Mouse (Mus musculus): ENCODE results near the gene Rpa1.
"Not testable (repeated sequence)": the region's sequence is repeated elsewhere in the genome, so short reads cannot be mapped to it uniquely, and the experiment has no call there.

Gene Rpa1

DNA sequence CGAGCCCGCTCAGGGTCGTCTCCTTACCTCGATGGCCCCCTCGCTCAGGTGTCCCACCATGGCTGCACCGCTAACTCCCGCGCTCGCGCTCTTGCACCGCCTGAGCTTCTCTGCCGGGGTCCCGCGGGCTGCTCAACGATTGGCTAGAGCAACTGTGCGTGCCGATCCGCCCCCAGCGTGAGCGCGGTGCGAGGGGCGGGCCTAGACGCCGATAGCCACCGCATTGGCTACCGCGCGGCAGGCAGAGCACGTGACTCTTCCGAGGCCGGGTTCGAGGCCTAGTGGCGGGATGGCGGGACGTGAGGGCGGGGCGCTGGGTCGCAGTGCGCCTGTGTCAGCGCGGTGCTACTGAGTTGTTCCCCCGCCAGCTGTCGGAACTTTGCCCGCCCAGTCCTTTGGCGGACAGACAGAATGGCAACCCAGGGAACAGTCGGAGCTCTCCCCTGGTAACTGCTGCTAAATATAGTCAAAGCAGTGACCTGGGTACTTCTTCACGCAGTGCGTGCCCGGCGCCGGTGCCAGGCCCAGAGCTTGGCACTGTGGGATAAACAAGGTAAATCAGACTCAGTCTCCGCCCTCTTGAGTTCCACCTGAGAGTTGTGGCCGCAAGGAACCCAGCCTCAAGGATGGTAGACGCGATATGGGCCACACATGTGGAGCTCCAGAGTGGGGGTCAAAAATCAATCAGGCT is at the start of gene Rpa1, which contains the start of gene Smyd4:
TSS of gene Rpa1 (minus strand) at position 126 of the 691 bp plus-strand sequence.
TSS of gene Smyd4 (plus strand) at position 235 of the 691 bp plus-strand sequence.
- DNase-seq, result peak; percentile 93

DNA sequence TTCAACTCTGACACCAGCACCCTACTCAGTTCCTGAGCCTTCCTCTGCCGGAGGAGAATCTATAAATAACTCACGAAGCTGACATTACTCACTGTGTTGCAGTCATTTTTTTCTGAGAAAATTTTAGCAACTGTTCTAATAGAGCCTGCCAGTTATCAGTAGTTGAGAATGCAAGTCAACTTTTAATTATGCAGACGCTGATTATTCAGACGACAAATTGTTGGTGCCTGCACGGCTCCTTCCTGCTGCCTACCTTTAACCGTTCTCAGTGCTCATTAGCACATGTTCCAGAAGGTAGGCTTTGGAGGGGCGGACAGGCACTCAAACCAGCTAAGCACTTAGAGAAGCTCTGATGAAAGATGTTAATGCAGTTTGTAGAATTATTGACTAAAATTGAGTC is 49.3 kb upstream of the Rpa1 start:
- no peak for DNase-seq

DNA sequence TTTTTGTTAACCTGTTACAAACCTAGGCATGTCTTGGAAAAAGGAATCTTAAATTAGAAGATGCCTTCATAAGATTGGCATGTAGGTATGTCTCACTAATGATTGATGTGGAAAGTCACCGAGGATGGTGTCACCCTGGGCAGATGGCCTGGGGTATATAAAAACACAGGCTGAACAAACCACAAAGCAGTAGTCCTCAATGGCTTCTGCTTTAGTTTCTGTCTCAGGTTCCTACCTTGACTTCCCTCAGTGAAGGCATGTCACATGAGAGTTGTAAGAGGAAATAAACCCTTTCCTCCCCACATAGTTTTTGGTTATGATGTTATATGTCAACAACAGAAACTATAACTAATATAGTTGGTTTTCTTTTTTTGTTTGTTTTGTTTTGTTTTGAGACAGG is 47.5 kb upstream of the Rpa1 start:
- no peak for DNase-seq

DNA sequence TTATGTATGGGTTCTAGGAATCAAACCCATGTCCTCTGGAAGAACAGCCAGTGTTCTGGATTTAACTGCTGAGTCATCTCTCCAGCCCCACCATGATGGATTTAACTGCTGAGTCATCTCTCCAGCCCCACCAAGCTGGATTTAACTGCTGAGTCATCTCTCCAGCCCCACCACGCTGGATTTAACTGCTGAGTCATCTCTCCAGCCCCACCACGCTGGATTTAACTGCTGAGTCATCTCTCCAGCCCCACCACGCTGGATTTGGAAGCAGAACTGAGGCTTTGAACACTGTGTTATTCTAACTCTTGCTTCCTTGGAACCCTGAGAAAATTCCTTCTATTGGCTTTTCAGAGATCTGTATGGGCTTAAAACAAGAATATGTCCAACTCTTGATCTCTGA is 35.4 kb upstream of the Rpa1 start:
- not testable (repeated sequence) for DNase-seq

DNA sequence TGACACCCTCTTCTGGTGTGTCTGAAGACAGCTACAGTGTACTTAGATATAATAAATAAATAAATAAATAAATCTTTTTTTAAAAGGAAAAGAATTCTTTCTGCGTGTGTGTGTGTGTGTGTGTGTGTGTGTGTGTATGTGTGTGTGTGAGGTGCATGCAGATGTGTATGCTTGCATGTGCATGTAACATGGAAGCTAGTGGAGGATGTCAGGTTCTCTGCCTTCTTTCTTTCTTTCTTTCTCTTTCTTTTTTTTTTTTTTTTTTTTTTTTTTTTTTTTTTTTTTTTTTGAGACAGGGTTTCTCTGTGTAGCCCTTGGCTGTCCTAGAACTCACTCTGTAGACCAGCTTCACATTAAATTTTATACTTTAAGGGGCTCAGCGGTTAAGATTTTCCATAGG is 30.7 kb upstream of the Rpa1 start:
- DNase-seq, result not testable (repeated sequence)

DNA sequence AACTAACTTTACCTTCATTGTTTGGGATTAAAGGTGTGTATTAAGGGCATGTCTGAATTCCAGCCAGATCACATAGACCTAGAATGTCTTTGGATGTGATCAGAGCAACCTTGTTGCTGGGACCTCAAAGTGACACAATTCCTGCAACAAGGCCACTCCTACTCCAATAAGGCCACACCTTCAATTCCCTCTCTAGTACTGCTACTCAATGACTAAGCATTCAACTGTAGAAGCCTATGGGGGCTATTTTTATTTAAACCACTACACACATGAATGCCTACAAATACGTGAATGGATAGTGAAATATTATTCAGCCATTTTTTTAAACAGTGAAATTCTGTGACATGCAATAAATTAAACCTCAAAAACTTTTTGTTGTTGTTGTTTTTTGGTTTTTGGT is 29.0 kb upstream of the Rpa1 start:
- DNase-seq, result no peak

DNA sequence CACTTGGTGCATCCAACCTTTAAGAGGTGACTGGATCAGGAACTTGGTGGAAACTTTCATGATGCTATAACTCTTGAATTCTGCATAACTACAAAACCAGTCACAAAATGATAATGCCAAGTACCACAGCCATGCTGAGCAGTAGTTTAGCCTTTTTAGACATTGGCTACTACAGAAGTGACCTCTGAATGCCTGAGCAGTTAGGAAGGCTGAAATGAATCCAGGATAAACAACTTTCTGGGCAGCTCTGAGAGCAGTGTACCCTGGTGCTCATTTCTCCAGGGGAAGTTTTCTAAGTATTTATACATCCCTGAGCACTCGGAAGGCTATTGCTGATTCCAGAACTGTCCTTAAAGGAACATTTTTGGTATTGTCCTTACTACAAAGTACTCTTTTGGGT is 7.4 kb upstream of the Rpa1 start:
- no peak for DNase-seq

DNA sequence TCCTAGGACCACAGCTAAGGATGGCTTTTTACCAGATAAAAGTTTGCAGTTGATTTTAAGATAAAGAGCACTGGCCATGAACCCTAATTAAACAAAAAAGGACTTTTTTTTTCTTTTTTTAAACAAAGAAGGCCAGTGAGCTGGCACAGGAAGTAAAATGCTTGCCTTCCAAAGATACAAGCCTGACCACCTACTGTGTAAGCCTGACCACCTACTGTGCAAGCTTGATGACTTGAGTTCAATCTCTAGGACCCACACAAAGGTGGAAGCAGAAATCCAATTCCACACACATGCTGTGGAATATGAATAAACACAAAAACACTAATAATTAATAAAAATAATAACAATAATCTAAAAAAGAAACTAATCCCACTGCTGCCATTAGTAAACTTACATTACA is 3.1 kb upstream of the Rpa1 start:
- DNase-seq, result no peak

DNA sequence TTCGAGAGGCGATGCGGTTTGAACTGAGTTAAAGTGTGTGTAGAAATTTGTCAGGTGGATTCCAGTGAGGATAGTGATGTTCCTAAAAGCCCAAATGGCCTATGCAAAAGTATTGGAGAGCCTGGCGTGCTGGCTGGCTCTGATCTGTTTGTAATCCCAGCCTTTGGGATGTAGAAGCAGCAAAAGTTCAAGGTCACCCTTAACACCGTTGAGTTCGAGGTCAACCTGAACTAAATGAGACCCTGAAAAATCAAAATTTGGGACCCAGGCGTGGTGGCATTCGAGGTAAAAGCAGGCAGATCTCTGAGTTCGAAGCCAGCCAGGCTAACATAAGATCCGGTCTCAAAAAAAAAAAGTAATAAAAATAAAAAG is 752 bp upstream of the Rpa1 start:
- no peak for DNase-seq

DNA sequence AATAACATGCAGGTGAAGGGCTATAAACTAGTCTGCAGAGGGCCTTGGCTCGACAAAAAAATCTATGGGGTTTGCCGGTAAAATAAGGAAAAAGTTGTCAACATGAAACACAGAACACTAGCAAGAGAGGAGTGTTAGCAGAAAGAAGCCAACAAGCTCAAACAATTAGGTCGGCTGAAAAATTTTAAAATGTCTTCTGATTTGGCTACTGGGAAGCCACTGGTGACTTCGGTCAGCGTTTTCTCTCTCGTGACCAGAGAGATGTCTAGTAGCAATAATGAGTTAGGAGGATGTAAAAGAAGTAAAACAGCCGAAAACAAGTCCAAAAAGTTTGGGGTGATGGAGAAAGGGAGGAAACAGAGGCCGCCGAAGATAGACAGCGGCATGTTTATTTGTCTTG is 528 bp downstream of the Rpa1 start:
- DNase-seq, result no peak

DNA sequence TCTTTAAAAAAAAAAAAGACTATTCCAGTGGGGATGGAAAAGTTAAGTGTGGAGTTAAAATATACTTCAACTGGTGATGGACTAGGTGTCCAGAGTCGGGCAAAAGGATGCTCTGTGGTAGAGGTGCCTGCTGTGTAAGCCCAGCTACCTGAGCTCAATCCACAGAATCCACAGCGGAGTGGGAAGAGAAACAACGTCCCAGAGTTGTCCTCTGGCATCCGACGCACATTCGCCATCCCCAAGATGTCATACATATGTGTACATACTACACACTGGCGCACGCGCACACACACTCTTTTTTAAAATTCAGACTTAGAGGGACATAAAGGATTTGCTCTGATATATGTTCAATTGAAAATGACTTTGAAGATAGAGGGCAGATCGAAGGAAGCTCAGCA is 937 bp downstream of the Rpa1 start:
- no peak for DNase-seq

DNA sequence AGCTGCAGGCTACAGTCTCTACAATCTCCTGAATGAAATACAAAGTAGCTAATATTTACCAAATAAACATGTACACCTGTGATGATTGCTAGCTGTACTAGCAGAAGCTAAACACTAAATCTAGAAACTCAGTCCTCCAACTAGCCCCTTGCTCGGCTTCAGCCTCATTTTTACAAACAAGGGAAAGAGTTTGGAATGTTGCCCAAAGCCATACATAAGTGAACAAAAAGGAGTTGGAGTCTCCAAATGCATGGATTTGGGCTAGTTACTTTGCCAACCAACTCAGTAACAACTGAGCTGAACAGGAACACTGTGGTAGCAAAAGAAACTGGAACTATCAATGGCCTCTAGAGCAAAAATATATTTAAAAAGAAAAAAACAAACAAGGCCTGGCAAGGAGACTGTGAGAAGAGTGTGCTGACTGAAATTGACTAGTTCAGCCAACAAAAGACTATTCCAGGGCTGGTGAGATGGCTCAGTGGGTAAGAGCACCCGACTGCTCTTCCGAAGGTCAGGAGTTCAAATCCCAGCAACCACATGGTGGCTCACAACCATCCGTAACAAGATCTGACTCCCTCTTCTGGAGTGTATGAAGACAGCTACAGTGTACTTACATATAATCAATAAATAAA is 1.5 kb downstream of the Rpa1 start:
- DNase-seq, result no peak

DNA sequence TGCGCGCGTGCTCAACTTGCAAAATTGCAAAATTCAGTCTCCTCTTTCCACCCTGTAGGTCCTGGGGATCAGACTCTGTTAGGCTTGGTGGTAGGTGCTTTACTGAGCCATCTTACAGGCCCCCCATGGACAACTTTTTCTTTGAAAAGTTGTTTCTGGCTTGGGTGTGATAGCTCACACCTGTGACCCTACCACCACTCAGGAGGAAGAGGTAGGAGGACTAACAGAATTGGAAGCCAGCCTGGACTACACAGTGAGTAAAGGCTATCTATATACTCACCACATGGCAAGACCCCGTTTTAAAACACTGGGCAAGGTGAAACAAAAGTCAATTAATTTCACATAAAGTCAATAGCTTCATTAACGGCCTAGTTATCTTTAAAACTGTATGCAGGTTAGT is 3.4 kb downstream of the Rpa1 start:
- DNase-seq, result no peak

DNA sequence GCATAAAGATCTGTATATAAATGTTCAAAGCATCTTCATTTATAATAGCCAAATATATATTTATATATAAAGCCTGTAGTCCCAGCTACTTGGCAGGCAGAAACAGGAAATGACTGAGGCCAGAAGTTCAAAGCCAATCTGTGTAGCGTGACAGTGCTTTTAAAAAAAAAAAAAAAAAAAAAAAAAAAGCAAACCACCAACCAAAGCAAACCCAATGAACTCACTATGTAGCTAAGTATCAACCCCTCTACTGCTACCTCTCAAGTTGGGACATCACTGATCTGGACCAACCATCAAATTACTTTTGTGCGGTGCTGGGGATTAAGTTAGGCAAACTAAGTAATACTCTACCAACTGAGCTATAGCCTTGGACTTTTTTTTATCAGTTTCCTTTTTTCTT is 4.0 kb downstream of the Rpa1 start:
- DNase-seq, result no peak

DNA sequence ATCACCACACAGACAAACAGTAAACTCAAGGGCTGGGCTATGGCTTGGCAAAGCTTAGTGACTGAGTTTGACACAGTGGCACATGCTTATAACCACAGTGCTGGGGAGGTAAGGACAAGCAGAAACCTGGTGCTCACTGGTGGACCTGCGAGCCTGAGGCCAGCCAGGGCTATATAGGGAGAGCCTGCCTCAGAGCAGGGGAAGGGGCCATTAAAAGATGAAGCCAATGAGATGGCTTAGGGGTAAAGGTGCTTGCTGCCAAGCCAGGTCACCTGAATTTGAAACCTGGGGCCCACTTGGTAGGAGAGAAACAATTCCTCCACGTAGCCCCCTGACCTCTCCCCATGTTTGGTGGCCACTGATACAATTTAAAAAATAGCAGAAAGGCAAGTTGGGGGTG is 5.0 kb downstream of the Rpa1 start:
- no peak for DNase-seq

DNA sequence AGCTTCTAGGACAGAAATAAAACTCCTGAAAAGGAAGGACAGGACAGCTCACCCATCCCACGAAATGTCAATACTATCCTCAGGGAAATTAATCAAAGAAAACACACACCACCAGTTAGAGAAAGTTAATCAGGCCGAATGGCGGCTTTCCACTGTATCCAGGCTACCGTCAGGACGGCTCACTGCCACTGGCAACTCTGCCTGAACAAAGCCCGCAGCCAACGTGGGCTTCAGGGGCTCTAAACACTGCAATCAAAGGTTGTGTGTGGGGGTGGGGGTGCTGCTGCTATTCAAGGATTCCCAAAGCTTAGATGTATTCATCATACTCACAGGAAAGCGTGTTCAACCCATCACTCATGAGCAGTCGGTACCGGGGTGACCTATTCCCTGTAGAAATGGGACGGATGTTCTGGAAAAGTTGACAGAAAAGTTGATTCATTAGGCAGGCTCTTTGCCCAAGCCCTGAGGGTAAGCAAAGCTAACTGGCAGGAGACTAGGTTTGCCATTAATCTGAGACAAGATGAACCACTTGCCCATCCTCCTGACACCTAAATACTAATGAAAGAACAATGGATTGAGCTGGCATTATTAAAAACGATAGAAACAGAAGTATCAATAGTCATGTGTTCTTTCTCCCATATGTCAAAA is 7.3 kb downstream of the Rpa1 start:
- DNase-seq, result no peak

DNA sequence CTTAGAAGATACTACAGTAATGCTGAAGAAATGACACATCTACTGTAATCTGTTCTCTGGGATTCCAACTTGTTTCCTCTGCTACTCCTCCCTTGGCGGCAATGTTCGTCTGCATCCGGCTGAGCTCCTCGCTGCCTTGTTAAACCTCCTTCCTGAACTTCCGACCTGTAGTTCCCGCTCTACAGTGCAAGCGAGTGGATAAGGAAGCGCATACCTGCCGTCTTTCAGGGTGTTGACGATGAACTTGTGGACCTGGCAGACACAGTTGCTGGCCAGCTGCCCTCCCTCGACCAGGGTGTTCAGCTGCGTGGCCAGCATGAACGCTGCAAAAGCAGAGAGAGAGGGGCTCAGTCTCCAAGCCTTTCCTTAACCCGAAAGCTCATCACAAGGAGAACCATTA is 8.0 kb downstream of the Rpa1 start:
- DNase-seq, result no peak

DNA sequence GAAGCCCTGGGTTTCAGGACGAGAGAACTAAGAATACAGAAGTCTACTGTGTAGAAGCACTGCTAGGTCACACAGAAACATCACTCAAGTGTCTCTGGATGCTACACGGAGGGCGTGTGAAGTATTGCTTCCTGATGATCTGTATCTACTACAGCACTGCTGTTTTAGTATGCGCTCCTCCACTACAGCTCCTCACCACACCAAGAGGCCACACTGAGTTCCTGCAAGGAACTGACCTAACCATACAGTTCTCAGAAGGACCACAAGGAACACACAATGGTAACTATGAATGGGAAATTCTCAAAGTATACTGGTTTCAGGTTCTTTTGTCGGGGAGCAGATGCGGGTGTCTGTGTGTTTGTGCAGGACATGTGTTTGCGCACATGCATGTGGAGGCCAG is 10.9 kb downstream of the Rpa1 start:
- DNase-seq, result no peak

DNA sequence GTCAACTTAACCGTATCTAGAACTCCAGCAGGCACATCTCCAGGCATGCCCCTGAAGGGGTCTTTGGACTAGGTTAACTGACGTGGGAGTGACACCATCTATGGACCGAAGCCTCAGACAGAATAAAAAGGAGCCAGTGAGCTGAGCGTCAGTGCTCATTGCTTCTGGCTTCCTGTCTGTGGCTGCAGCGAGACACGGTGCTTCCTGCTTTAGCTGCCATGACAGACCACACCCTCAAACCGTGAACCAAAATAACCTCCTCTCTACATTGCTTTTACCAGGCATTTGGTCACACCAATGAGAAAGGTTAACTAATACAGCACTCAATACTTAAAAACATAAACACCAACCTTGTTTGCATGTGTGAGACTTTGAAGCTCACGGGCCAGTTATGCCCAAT is 11.4 kb downstream of the Rpa1 start:
- no peak for DNase-seq

DNA sequence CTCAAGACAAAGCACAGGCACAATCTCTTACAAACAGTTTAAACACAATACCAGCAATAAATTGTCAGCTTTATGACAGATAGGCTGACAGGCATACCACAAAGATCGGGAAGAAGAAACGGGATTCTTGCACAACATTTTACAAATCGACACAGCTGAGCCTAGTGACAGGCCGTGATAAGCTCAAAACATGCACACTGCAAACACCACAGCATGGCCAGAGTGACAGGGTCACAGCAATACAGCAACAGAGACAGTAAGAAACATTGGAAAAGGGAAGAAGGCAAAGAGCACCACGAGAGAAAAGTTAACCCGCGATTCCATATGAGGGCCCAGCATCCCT is 22.2 kb downstream of the Rpa1 start:
- no peak for DNase-seq

DNA sequence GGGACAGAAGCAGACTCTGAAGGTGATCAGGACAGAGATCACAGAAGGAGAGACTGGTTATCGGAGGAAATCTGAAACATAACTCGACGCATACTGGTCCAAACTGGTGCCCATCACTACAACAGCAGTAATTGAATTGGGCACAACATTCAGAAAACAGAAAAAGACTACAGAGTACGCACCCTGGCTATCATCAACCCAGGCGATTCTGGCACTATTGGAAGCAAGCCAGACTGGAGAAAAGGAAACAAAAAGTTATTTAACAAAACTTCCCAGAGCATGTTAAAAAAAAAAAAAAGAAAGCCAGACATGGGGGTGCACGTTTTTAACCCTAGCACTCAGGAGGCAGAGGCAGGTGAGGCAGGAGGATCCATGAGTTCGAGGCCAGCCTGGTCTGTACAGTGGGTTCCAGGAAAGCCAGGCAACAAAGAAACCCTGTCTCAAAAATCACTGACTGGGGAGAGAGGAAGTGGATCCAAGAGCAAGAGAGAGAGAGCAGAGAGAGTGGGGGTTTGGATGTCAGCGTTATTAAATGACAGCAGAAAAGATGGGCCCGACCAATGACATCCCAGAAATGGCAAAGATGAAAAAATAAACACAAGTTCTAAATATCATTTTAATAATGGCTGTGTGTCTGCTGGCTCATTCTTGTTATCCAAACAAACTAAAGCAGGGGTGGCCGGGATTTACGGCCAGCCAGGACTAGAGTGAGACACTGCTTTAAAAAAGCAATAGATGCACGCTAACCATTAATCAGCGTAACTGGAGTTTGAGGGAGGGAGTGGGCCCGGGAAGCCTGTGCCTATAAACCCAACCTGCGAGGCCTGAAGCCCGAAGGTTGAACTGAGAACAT is 22.8 kb downstream of the Rpa1 start:
- DNase-seq, result no peak

DNA sequence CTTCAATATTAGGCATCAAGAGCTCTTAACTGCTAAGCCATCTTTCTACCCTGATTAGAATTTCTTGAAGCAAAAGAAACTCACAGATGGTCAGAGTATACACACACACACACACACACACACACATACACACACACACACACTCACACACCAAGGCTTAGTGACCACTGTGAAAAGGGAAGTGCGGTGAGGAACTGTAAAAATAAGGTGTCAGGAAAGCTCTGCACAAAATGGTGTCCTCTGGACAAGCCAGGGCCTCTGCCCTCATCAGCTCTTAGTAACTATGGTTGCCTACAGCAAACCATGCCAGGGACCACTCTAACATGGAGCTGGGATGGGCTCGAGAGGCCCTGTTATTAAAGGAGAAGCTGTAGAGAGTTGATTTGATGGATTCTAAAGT is 23.7 kb downstream of the Rpa1 start:
- no peak for DNase-seq

DNA sequence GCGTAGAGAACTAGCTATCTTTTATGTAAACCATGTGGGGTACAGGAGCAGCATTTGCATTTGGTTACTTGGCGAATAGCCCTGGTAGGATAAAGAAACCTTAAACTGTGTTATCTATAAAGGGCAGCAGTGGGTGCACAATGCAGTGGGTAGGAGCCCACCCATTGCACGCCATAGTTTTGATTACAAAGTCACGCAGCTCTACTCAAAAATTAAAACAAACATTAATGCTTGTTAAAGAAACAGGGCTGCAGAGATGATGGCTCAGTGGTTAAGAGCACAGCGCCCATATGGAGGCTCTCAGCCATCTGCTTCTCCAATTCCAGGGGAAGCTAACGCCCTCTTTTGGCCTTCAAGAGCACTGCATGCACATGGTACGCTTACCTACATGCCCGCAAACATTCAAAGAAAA is 24.8 kb downstream of the Rpa1 start:
- DNase-seq, result no peak

DNA sequence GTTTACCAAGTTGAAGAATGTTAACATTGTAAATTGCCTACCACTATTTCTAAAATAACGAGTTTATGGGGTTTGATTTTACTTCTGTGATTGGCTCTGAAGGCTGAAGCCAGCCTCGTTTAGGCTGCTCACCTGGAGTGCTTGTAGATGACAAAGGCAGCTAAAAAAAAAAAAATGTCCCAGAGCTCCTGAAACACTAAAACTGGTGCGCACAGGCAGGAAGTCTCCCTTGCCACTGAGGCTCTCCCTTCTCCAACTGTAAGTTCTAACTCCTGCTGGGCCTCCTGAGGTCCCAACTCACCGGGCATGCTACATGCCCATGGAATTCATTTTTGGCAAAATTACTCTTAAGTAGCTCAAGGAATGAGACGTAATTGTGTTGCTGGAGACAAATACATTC is 28.9 kb downstream of the Rpa1 start:
- DNase-seq, result no peak

All from right cerebral cortex, postnatal 14 days (tissue).